Mouse (Mus musculus): Measurements from ENCODE around the gene Il17rc.

Il17rc gene

GRCm38 (mm10) chr6:113455007-113455406 is 16.2 kb upstream of the Il17rc start:
- no peak for DNase-seq (ENCODE audit: low read depth, low spot score)

GRCm38 (mm10) chr6:113457952-113458534 is 13.2 kb upstream of the Il17rc start, which contains the start of gene Il17re:
Il17re (plus strand) TSS chr6:113458484.
- DNase-seq (ENCODE audit: low read depth, low spot score): no peak

- no peak for DNase-seq (ENCODE audit: low read depth, low spot score)
Observed at GRCm38 (mm10) chr6:113458635-113459034, 12.6 kb upstream of the Il17rc start.

- no peak for DNase-seq (ENCODE audit: low read depth, low spot score)
Observed at GRCm38 (mm10) chr6:113464040-113464439, 7.2 kb upstream of the Il17rc start.

- DNase-seq (ENCODE audit: low read depth, low spot score): no peak
Observed at GRCm38 (mm10) chr6:113465602-113466001, 5.6 kb upstream of the Il17rc start.

GRCm38 (mm10) chr6:113468512-113468911 is 2.7 kb upstream of the Il17rc start:
- no peak for DNase-seq (ENCODE audit: low read depth, low spot score)

GRCm38 (mm10) chr6:113469021-113469420 is 2.2 kb upstream of the Il17rc start:
- DNase-seq (ENCODE audit: low read depth, low spot score): peak; percentile 80

GRCm38 (mm10) chr6:113469432-113469831 is 1.8 kb upstream of the Il17rc start:
- peak; percentile 79 for DNase-seq (ENCODE audit: low read depth, low spot score)

- DNase-seq (ENCODE audit: low read depth, low spot score): no peak
Observed at GRCm38 (mm10) chr6:113472061-113472460, 834 bp downstream of the Il17rc start.

- DNase-seq (ENCODE audit: low read depth, low spot score): no peak
Observed at GRCm38 (mm10) chr6:113473246-113473645, 2.0 kb downstream of the Il17rc start.

- DNase-seq (ENCODE audit: low read depth, low spot score): no peak
Observed at GRCm38 (mm10) chr6:113473715-113474114, 2.5 kb downstream of the Il17rc start.

- peak; percentile 46 for DNase-seq (ENCODE audit: low read depth, low spot score)
Observed at GRCm38 (mm10) chr6:113477353-113477752, 6.1 kb downstream of the Il17rc start.

GRCm38 (mm10) chr6:113478906-113479305 is 7.7 kb downstream of the Il17rc start:
- no peak for DNase-seq (ENCODE audit: low read depth, low spot score)

- DNase-seq (ENCODE audit: low read depth, low spot score): no peak
Observed at GRCm38 (mm10) chr6:113480555-113481373, 9.5 kb downstream of the Il17rc start.

- peak; percentile 17 for DNase-seq (ENCODE audit: low read depth, low spot score)
Observed at GRCm38 (mm10) chr6:113482477-113483099, 11.4 kb downstream of the Il17rc start.

GRCm38 (mm10) chr6:113483100-113483615 is 11.9 kb downstream of the Il17rc start, which contains the start of gene Creld1:
Creld1 (plus strand) TSS chr6:113483297.
- peak; percentile 95 for DNase-seq (ENCODE audit: low read depth, low spot score)

- DNase-seq (ENCODE audit: low read depth, low spot score): peak; percentile 35
Observed at GRCm38 (mm10) chr6:113483729-113484128, 12.5 kb downstream of the Il17rc start.

- DNase-seq (ENCODE audit: low read depth, low spot score): peak; percentile 64
Observed at GRCm38 (mm10) chr6:113487125-113487576, 15.9 kb downstream of the Il17rc start.

GRCm38 (mm10) chr6:113489410-113489809 is 18.2 kb downstream of the Il17rc start:
- DNase-seq (ENCODE audit: low read depth, low spot score): no peak

GRCm38 (mm10) chr6:113492101-113492864 is 21.1 kb downstream of the Il17rc start:
- no peak for DNase-seq (ENCODE audit: low read depth, low spot score)

- peak; percentile 85 for DNase-seq (ENCODE audit: low read depth, low spot score)
Observed at GRCm38 (mm10) chr6:113494258-113494788, 23.1 kb downstream of the Il17rc start.
